Mouse (Mus musculus) cerebellum, adult (tissue): ENCODE results near the gene Pomt1.

Source experiments
- ATAC-seq: cut with Nextera tagmentation; 2 replicates; pipeline ENCODE4 v1.9.2; 2017; ENCODE audit warnings: mild to moderate bottlenecking, moderate library complexity, mixed read lengths; ENCODE audit not compliant: insufficient number of reproducible peaks, low FRiP score, low TSS enrichment

Gene Pomt1

GRCm38 (mm10) chr2:32235886-32236759, at the start of gene Pomt1:
Gene Pomt1, plus strand, starts transcription at chr2:32236590.
- peak; percentile 86 for ATAC-seq

DNA sequence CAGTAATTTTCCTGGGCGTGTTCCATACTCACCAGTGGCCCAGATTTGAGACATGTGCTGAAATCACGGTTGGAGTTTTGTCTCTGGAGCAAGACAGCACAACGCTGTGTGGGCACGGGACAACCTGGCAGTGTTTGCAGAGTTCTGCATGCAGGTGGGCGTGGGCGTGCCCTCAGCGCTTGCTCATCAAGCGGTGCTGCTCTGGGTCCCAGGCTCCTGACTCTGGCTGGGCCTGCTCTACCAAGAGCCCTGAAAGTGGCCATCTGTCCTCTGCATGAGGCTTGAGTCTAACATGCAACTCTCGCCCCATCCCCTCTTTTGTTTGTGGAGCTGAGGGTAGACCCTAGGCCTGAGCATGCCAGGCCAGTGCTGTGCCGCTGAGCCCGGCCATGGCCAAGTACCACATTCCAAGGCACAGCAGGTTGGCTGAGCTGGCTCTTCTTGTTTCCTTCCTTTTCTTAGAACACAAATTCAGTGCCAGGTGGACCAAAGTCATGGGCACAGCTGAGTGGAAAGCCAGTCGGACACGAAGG, 49.3 kb upstream of the Pomt1 start:
- peak; percentile 11; the same call in 1 of the 2 replicates for ATAC-seq

GRCm38 (mm10) chr2:32187649-32188048, 48.7 kb upstream of the Pomt1 start:
- ATAC-seq, result no peak

- no peak for ATAC-seq
These were observed 47.2 kb upstream of the Pomt1 start for GRCm38 (mm10) chr2:32189060-32189681.

DNA sequence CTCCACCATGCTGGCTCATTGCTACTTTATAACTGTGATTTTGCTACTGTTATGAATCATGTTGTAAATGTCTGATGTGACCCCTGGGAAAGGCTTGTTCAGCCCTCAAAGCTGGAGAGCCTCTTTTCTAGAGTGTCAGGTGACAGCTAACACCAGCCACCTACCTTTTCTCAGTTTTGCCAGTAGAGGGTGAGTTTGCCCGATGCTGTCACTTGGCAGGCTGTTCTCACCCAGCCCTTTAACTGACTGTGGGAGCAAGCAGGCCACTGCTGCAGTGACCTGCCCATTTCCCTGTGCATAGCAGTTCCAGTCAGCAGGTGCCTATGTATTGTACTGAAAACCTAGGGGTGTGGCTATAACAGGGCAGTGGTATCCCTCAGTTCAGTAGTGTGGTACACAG, 45.8 kb upstream of the Pomt1 start:
- no peak for ATAC-seq

- ATAC-seq, result peak; percentile 37; the same call in 1 of the 2 replicates
These were observed 44.4 kb upstream of the Pomt1 start for GRCm38 (mm10) chr2:32191872-32192507.

GRCm38 (mm10) chr2:32198977-32199376, 37.4 kb upstream of the Pomt1 start:
- ATAC-seq, result no peak

DNA sequence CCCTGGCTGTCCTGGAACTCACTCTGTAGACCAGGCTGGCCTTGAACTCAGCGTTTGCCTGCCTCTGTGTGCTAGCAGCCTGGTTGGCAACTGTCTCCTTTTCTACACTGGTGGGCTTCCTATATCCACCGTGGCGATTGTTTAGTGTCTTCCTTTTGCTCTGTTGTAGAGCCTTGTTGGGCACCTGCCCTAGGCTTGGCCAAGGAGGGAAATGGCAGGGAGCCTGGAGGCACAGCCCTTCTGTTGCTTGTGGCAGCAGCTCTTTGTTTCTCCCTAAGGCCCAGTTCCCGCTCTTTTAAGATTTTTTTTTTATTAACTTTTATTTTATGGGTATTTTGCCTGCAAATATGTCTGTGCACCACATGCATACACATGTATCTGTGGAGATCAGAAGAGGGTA, 36.4 kb upstream of the Pomt1 start:
- no peak for ATAC-seq

DNA sequence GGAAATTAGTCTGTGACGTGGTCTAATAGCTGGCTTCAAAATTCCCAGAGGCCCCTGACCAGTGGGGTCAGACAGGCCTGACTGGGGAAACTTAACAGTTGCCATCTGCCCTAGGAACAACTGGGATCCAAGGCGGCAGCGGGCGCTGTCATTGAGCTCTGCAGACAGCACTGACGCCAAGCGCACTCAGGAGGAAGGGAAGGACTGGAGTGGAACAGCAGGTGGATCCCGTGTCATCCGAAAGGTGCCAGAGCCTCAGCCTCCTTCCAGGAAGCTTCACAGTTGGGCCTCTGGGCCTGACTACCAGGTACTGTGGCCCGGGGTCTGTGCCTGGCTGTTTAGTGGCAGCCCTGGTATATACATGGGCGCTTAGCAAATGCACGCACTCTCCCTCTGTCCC, 35.7 kb upstream of the Pomt1 start:
- ATAC-seq, result no peak

DNA sequence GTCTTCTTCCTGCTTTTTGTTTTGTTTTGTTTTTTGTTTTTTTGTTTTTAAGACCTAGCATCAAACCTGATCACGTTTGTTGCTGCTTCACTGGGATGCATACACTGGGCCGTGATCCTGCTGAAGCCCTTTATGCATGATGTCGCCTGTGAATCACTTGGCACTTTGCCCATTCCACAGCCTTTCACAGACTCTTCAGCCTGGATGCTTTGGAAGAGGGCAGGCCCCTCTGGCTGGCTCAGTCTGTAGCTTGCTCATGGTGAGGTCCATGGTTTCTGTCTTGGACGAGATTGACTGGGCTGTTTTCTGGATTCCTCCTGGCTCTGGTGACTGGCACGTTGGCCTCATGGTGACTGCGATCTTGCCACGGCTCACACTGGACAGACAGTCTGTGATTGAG, 34.9 kb upstream of the Pomt1 start:
- peak; percentile 29; the same call in 1 of the 2 replicates for ATAC-seq

- ATAC-seq, result no peak
These were observed 32.5 kb upstream of the Pomt1 start for GRCm38 (mm10) chr2:32203853-32204252.

DNA sequence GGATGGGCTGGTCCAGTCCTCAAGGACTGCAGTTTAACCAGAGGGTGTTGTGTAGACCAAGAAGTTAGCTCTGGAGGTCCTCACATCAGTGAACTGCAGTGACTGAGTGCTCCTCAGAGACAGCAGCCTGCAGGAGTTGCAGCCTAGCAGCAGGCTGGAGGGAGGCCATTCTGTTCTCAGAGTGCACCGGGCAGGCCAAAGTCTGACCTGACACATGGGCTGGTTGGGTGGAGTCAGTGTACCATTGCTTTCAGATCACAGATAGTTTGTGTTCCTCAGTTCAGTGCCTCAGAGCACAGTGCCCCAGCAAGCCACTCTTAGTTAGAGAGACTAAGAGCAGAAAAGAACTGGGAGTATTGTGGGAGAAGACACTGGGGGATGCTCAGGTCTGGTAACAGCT, 28.7 kb upstream of the Pomt1 start:
- no peak for ATAC-seq

DNA sequence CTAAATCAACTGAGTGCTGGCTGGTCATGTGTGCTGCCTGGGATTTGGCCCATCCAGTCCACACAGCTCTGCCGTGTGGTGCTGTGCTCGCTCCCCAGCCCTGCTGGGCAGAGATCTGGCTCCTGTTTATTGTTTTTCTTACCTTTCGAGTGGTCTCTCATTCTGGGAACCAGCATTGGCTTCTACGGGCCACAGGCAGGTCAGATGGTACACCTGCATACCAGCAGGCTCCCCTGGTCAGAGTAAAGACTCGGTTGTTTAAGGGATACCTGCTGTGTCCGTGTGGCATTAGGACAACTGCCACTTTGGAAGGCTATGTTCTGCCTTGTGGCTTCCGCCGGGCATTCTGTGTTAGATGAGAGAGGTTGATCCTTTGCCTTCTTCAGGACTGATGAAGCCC, 24.7 kb upstream of the Pomt1 start:
- peak; percentile 56; the same call in 1 of the 2 replicates for ATAC-seq

- ATAC-seq, result no peak
These were observed 23.4 kb upstream of the Pomt1 start for GRCm38 (mm10) chr2:32213000-32213399.

GRCm38 (mm10) chr2:32215576-32215975, 20.8 kb upstream of the Pomt1 start:
- ATAC-seq, result no peak

DNA sequence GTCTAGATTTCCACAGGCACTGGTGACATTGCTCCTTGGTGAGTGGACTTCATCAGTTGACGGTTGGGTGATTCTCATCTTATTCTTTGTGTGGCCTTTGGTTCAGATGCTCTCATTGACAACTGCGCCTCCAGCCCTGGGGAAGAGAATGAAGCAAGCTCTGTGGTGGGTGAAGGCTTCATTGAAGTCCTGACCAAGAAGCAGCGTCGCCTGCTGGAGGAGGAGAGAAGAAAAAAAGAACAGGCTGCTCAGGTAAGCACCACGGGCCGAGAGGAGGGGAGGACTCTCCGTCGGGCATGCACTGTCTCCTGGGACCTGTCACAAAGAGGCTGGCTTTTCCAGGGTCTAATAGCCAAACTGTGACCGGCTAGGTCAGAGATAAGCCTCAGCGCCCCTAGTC, 19.9 kb upstream of the Pomt1 start:
- no peak for ATAC-seq

GRCm38 (mm10) chr2:32217656-32218055, 18.7 kb upstream of the Pomt1 start:
- no peak for ATAC-seq

DNA sequence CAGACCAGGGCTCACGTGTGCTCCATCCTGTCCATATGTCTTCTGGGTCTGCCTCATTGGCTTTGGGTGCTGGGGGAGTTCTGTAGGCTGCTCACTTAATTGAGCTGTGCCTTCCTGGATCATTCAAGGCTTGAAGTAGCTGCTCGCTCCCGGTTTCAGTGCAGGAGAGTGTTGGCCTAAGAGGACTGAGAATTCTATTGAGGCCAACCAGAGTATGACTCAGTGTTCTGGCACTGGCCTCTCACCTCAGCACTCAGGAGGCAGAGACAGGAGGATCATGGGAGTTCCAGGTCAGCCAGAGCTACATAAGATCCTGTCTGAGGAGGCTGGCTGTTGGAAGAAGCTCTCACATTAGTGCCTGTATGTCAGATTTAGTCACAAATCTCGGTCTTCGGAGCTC, 18.3 kb upstream of the Pomt1 start:
- ATAC-seq, result no peak

GRCm38 (mm10) chr2:32218541-32219334, 17.7 kb upstream of the Pomt1 start:
- ATAC-seq, result no peak

- no peak for ATAC-seq
These were observed 16.9 kb upstream of the Pomt1 start for GRCm38 (mm10) chr2:32219501-32219900.
